Mouse (Mus musculus) embryonic fibroblast, embryonic 13.5 days (primary cell): ENCODE results near the gene Dnajc16.

ENCODE experiments used
- CTCF ChIP-seq: IDR thresholded peaks from 2 replicates; pipeline ENCODE4 v1.5.1; 2011; ENCODE audit warnings: mild to moderate bottlenecking, control low read depth, low read length, moderate library complexity, borderline replicate concordance; ENCODE audit not compliant: insufficient read depth
- POLR2A ChIP-seq: IDR thresholded peaks from 2 replicates; pipeline ENCODE4 v1.6.1; 2011; ENCODE audit warnings: low read depth, mild to moderate bottlenecking, control low read depth, low read length, moderate library complexity

DNA sequence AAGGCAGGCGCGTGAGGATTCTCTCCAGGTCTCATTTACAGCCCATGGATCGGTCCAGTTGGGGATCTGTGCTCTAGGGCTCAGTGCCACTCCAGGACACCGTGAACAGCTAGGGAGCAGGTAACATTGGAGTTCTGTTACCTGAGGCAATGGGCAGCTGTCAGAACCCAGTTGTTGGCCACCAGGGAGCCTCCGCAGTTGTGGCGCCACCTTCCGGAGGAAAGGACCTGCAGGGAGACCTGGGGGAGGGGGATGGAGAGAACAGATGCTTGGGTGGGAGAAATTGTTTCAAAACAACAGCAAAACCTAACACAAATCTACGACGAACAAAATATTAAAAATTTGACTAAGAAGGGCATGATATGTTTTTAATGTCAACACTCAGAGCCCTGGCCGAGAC, 31.4 kb upstream of the Dnajc16 start:
- TF ChIP-seq POLR2A (no peak), CTCF (no peak)
